Comparison of ENCODE assay signal across 9 mouse cellular contexts in genomic region chr7:45198435-45198834, GRCm38 (mm10). TPM values are rescaled to one million over a fixed set of nuclear protein-coding genes. Genes with fewer than 3 reads are reported as not detected.
DNase-seq lines count a peak whose midpoint lies in the region; ATAC-seq and TF ChIP-seq lines count a peak whose summit lies in the region.
"Had no signal": no experiment of that assay in that cellular context is flagged by ENCODE, and none has a peak within 500 bp of the region (broad histone marks: within the 10 kb centered on the region; RNA-seq: fewer than 3 reads in every experiment).

No protein-coding gene starts in this region.

- H3K36me3 ChIP-seq in heart, embryonic 11.5 days (ENCODE audit: control insufficient read depth, insufficient read depth, low read length) = no peaks in the 10 kb centered on the region
- no peaks in the 10 kb centered on the region for H3K36me3 ChIP-seq in hindbrain, postnatal 0 days (ENCODE audit: insufficient read depth, low read length)
- H3K36me3 ChIP-seq: liver, embryonic 15.5 days had no signal

- H3K27me3 ChIP-seq in heart, embryonic 11.5 days (ENCODE audit: control insufficient read depth, insufficient read depth, low read length) = peaks cover 14% of the 10 kb centered on the region
- H3K27me3 ChIP-seq in hindbrain, postnatal 0 days (ENCODE audit: insufficient read depth, low read length) = no peaks in the 10 kb centered on the region

- peak; percentile 95 for TF ChIP-seq CTCF in hindbrain, postnatal 0 days (IDR thresholded peaks at IDR 0.05; ENCODE audit: low read depth)

- no peak overlapping the region for H3K4me3 ChIP-seq in heart, embryonic 11.5 days (ENCODE audit: low read depth, low read length)
- no peak overlapping the region for H3K4me3 ChIP-seq in hindbrain, postnatal 0 days (ENCODE audit: low read length)
- H3K4me3 ChIP-seq: liver, embryonic 15.5 days had no signal

- H3K4me1 ChIP-seq in heart, embryonic 11.5 days (ENCODE audit: control insufficient read depth, insufficient read depth, low read length) = peaks cover 12% of the 10 kb centered on the region
- no peaks in the 10 kb centered on the region for H3K4me1 ChIP-seq in hindbrain, postnatal 0 days (ENCODE audit: insufficient read depth, low read length)
- H3K4me1 ChIP-seq: liver, embryonic 15.5 days had no signal

- WGBS in heart, embryonic 11.5 days (ENCODE audit: insufficient replicate concordance) = 9% methylated on average over 5 of the region's 5 CpGs
- 11% methylated on average over 5 of the region's 5 CpGs for whole genome bisulfite sequencing in hindbrain, postnatal 0 days

- H3K27ac ChIP-seq in heart, embryonic 11.5 days (ENCODE audit: low read depth, low read length) = no peak overlapping the region
- H3K27ac ChIP-seq in hindbrain, postnatal 0 days = no peak overlapping the region
- H3K27ac ChIP-seq: liver, embryonic 15.5 days had no signal

- no peak overlapping the region for H3K4me2 ChIP-seq in heart, embryonic 11.5 days
- no peak overlapping the region for H3K4me2 ChIP-seq in hindbrain, postnatal 0 days (ENCODE audit: low read depth, low read length)
- H3K4me2 ChIP-seq: liver, embryonic 15.5 days had no signal

- no peak overlapping the region for H3K9ac ChIP-seq in heart, embryonic 11.5 days (ENCODE audit: low read depth, low read length)
- H3K9ac ChIP-seq in hindbrain, postnatal 0 days (replicated peaks; ENCODE audit: low read length) = no peak overlapping the region
- H3K9ac ChIP-seq: liver, embryonic 15.5 days had no signal

- DNase-seq in heart, adult 11 months = peak; percentile 94
- peak; percentile 93 for DNase-seq in cerebellum, adult 9-11 months
- peak; percentile 56 to 58 for DNase-seq in frontal cortex, postnatal 25 days (ENCODE audit: low spot score in 2 of 2)
- DNase-seq in hindbrain, postnatal 0 days (ENCODE audit: low spot score) = peak; percentile 91
- DNase-seq in left cerebral cortex, adult 11 months (ENCODE audit: low spot score) = peak; percentile 51
- peak; percentile 75 for DNase-seq in mesoderm, embryonic 11.5 days (ENCODE audit: low read depth, low spot score)
- peak; percentile 56 to 65 for DNase-seq in right cerebral cortex, postnatal 36 days (ENCODE audit: low spot score in 2 of 2)

- no peak for ATAC-seq in heart, embryonic 11.5 days (replicated peaks; ENCODE audit: insufficient number of reproducible peaks, low FRiP score, low TSS enrichment)
- peak; percentile 60; the same call in 1 of the 2 replicates for ATAC-seq in hindbrain, postnatal 0 days

- no peaks in the 10 kb centered on the region for H3K9me3 ChIP-seq in heart, embryonic 11.5 days (replicated peaks; ENCODE audit: control insufficient read depth, low read length)
- no peaks in the 10 kb centered on the region for H3K9me3 ChIP-seq in hindbrain, postnatal 0 days (ENCODE audit: low read length)
- H3K9me3 ChIP-seq: liver, embryonic 15.5 days had no signal

RNA-seq across cellular contexts. Expression of gene Ccdc155, which starts 6.3 kb away (rescaled TPM):
- polyA plus RNA-seq in heart, embryonic 11.5 days (2014; fragmentation: Nextera tagmentation; extraction: Ambion mirVana) = 0.39 and 0.70 TPM in 2 replicates
- 0.10 TPM in 1 of 2 replicates, not detected in the other for total RNA-seq in hindbrain, postnatal 0 days (2014; rRNA removed)
- polyA plus RNA-seq in hindbrain, postnatal 0 days (2015; fragmentation: Nextera tagmentation; extraction: Ambion mirVana) = 0.46 and 0.55 TPM in 2 replicates

RNA-seq across cellular contexts. Expression of gene Dkkl1, which starts 13.5 kb away (rescaled TPM):
- polyA plus RNA-seq in heart, embryonic 11.5 days (2014; fragmentation: Nextera tagmentation; extraction: Ambion mirVana) = 1.9 and 2.4 TPM in 2 replicates
- total RNA-seq in hindbrain, postnatal 0 days (2014; rRNA removed) = 15.7 and 18.3 TPM in 2 replicates
- polyA plus RNA-seq in hindbrain, postnatal 0 days (2015; fragmentation: Nextera tagmentation; extraction: Ambion mirVana) = 24.0 and 25.4 TPM in 2 replicates

RNA-seq across cellular contexts. Expression of gene Tead2, which starts 17.1 kb away (rescaled TPM):
- polyA plus RNA-seq in heart, embryonic 11.5 days (2014; fragmentation: Nextera tagmentation; extraction: Ambion mirVana) = 129 and 131 TPM in 2 replicates
- 58.0 and 73.6 TPM in 2 replicates for total RNA-seq in hindbrain, postnatal 0 days (2014; rRNA removed)
- polyA plus RNA-seq in hindbrain, postnatal 0 days (2015; fragmentation: Nextera tagmentation; extraction: Ambion mirVana) = 36.0 and 37.3 TPM in 2 replicates

RNA-seq across cellular contexts. Expression of gene Pth2, which starts 17.6 kb away (rescaled TPM):
- 0.68 TPM in 1 of 2 replicates, not detected in the other for polyA plus RNA-seq in heart, embryonic 11.5 days (2014; fragmentation: Nextera tagmentation; extraction: Ambion mirVana)
- not detected in 2 replicates for total RNA-seq in hindbrain, postnatal 0 days (2014; rRNA removed)
- polyA plus RNA-seq in hindbrain, postnatal 0 days (2015; fragmentation: Nextera tagmentation; extraction: Ambion mirVana) = 1.1 and 2.1 TPM in 2 replicates
- polyA plus RNA-seq: liver, embryonic 15.5 days had no signal

RNA-seq across cellular contexts. Expression of gene Gfy, which starts 19.1 kb away (rescaled TPM):
- polyA plus RNA-seq in heart, embryonic 11.5 days (2014; fragmentation: Nextera tagmentation; extraction: Ambion mirVana) = not detected in 2 replicates
- 0.36 TPM in 1 of 2 replicates, not detected in the other for total RNA-seq in hindbrain, postnatal 0 days (2014; rRNA removed)
- polyA plus RNA-seq in hindbrain, postnatal 0 days (2015; fragmentation: Nextera tagmentation; extraction: Ambion mirVana) = not detected in 2 replicates
- polyA plus RNA-seq: liver, embryonic 15.5 days had no signal
